ENCODE assay signal across 21 mouse cellular contexts in genomic region chr14:10712916-10713315, GRCm38 (mm10).
DNase-seq lines count a peak whose midpoint lies in the region; TF ChIP-seq lines count a peak whose summit lies in the region.
"Had no signal": no experiment of that assay in that cellular context is flagged by ENCODE, and none has a peak within 500 bp of the region (broad histone marks: within the 10 kb centered on the region; RNA-seq: fewer than 3 reads in every experiment).

No protein-coding gene starts in this region.

- 0 out of 2 replicates have a peak, but pooled peaks have one; percentile 8 for TF ChIP-seq CTCF in layer of hippocampus, adult 2 months (conservative IDR thresholded peaks at IDR 0.05)

- H3K4me3 ChIP-seq in layer of hippocampus, adult 2 months: no peak overlapping the region
- H3K4me3 ChIP-seq: embryonic facial prominence, embryonic 13.5 days; heart, adult 2 months; heart, embryonic 13.5 days; limb, embryonic 12.5 days; liver, embryonic 12.5 days; neural tube, embryonic 15.5 days had no signal

- no peak overlapping the region for H3K27ac ChIP-seq in layer of hippocampus, adult 2 months
- H3K27ac ChIP-seq: embryonic facial prominence, embryonic 13.5 days; heart, adult 2 months; heart, embryonic 13.5 days; limb, embryonic 12.5 days; liver, embryonic 12.5 days; neural tube, embryonic 15.5 days had no signal

- peak; percentile 12 for DNase-seq in adrenal gland, postnatal 14 days
- no peak for DNase-seq in adrenal gland, adult 18-20 months (ENCODE audit: low spot score in 2 of 2)
- no peak for DNase-seq in layer of hippocampus, adult 2 months (ENCODE audit: low spot score in 2 of 2)
- DNase-seq in layer of hippocampus, adult 18-20 months (ENCODE audit: low spot score in 2 of 2): no peak
- DNase-seq in urinary bladder, postnatal 14 days (ENCODE audit: low spot score): peak; percentile 6
- no peak for DNase-seq in urinary bladder, postnatal 25 days (ENCODE audit: low spot score)
- no peak for DNase-seq in Muller cell, postnatal 12 days (ENCODE audit: inconsistent ontology term)
- DNase-seq: cerebellum, adult 11 months; cerebellum, adult 9-11 months; gastrocnemius, postnatal 25 days; heart, adult 2 months; heart, postnatal 14 days; kidney, postnatal 4 days; lung, adult 18-20 months; lung, postnatal 14 days; thymus, postnatal 25 days had no signal

Comparison
In these comparisons a context has a peak if more than half of its experiments do, and no peak if none do; other contexts are left out.
1. DNase-seq: peak in adrenal gland, postnatal 14 days (single experiment) and urinary bladder, postnatal 14 days (single experiment); none in adrenal gland, adult 18-20 months (0 of 2), layer of hippocampus, adult 2 months (0 of 2), layer of hippocampus, adult 18-20 months (0 of 2), urinary bladder, postnatal 25 days (single experiment) and Muller cell, postnatal 12 days (single experiment).